Mouse (Mus musculus): ENCODE measurements around the gene Lactb.

DNA sequence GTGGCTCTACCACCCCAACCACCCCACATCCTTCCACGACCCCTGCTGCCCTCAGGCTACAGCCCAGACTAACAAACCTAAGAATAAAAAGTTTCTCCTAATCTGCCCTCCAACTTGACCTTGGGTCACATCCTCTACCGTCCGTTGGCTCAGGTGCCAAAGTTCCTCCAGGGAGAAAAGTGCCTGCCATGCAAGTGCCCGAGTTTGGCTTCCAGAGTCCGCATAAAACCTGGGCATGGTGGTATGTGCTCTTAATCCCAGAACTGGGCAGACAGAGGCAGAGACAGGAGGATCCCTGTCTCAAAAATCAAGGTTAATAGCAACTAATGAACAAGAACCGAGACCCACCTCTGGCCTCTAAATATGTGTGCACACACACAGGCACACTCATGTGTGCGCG is 68.2 kb downstream of the Lactb start:
- TF ChIP-seq CTCF (IDR thresholded peaks at IDR 0.05; ENCODE audit: extremely low read depth, insufficient read depth, low read length), result no peak
- no peak for TF ChIP-seq POLR2A (IDR thresholded peaks at IDR 0.05; ENCODE audit: extremely low read depth, insufficient read depth, low read length)

Data from cortical plate, adult 2 months (tissue).